ENCODE assay signal across 11 mouse cellular contexts in the genomic region with DNA sequence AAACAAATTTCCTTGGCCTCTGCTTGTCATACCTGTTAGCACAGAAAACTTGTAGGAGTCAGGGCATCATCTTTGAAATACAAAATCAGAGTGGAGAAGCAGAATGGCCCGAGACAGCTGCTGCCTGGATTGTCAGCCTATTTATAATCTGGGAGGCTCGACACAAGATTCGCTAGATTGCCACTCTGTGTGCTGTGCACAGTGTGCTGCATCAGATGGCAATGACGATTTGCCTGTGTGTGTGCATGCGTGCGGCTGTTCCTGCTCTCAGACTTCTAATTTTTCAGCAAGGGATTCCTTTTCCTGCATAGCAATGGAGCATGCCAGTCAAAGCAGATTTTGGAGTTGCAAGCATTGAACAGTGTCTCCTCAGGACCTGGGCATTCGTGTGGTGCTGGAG.
DNase-seq lines count a peak whose midpoint lies in the region; ATAC-seq and TF ChIP-seq lines count a peak whose summit lies in the region.
"Had no signal": no experiment of that assay in that cellular context is flagged by ENCODE, and none has a peak within 500 bp of the region (broad histone marks: within the 10 kb centered on the region; RNA-seq: fewer than 3 reads in every experiment).

No protein-coding gene starts in this region.

- H3K4me1 ChIP-seq in cerebellum, adult 2 months (ENCODE audit: control insufficient read depth, insufficient read depth, low read length), result peaks cover 7% of the 10 kb centered on the region; the same call in 1 of the 2 replicates
- H3K4me1 ChIP-seq in neural tube, embryonic 13.5 days (replicated peaks), result peaks cover 23% of the 10 kb centered on the region
- H3K4me1 ChIP-seq in midbrain, embryonic 15.5 days, result peaks cover 21% of the 10 kb centered on the region
- H3K4me1 ChIP-seq in embryonic facial prominence, embryonic 10.5 days, result no peaks in the 10 kb centered on the region

- no peak for TF ChIP-seq CTCF in cerebellum, adult 2 months (IDR thresholded peaks at IDR 0.05; ENCODE audit: borderline replicate concordance, insufficient read depth, low read depth, low read length)

- TF ChIP-seq POLR2A in cerebellum, adult 2 months (IDR thresholded peaks at IDR 0.05; ENCODE audit: borderline replicate concordance, insufficient read depth, low read length), result no peak

- H3K9me3 ChIP-seq in neural tube, embryonic 13.5 days, result no peaks in the 10 kb centered on the region
- no peaks in the 10 kb centered on the region for H3K9me3 ChIP-seq in midbrain, embryonic 15.5 days
- H3K9me3 ChIP-seq in embryonic facial prominence, embryonic 10.5 days, result no peaks in the 10 kb centered on the region

- no peak overlapping the region for H3K27ac ChIP-seq in cerebellum, adult 2 months (ENCODE audit: insufficient read depth, low read length)
- peak overlapping the region; percentile 73 for H3K27ac ChIP-seq in neural tube, embryonic 13.5 days (replicated peaks)
- H3K27ac ChIP-seq in midbrain, embryonic 15.5 days, result peak overlapping the region; percentile 71
- no peak overlapping the region for H3K27ac ChIP-seq in embryonic facial prominence, embryonic 10.5 days (replicated peaks)

- H3K27me3 ChIP-seq in cerebellum, adult 2 months (ENCODE audit: control insufficient read depth, insufficient read depth, low read length), result no peaks in the 10 kb centered on the region
- H3K27me3 ChIP-seq in neural tube, embryonic 13.5 days, result no peaks in the 10 kb centered on the region
- no peaks in the 10 kb centered on the region for H3K27me3 ChIP-seq in midbrain, embryonic 15.5 days (replicated peaks)
- no peaks in the 10 kb centered on the region for H3K27me3 ChIP-seq in embryonic facial prominence, embryonic 10.5 days (replicated peaks; ENCODE audit: low read depth, poor library complexity, severe bottlenecking)

- no peak overlapping the region for H3K4me3 ChIP-seq in cerebellum, adult 2 months (replicated peaks; ENCODE audit: insufficient read depth, low read depth, low read length)
- no peak overlapping the region for H3K4me3 ChIP-seq in neural tube, embryonic 13.5 days
- no peak overlapping the region for H3K4me3 ChIP-seq in midbrain, embryonic 15.5 days
- no peak overlapping the region for H3K4me3 ChIP-seq in embryonic facial prominence, embryonic 10.5 days

- H3K4me2 ChIP-seq in neural tube, embryonic 13.5 days, result no peak overlapping the region
- H3K4me2 ChIP-seq in midbrain, embryonic 15.5 days, result 0 out of 2 replicates have a peak overlapping the region, but pooled peaks have one; percentile 2

- 14% methylated on average over 7 of the region's 7 CpGs for whole genome bisulfite sequencing in cerebellum, adult 2 months
- 80% methylated on average over 7 of the region's 7 CpGs for WGBS in neural tube, embryonic 13.5 days
- WGBS in midbrain, embryonic 15.5 days, result 56% methylated on average over 7 of the region's 7 CpGs
- 88% methylated on average over 7 of the region's 7 CpGs for WGBS in embryonic facial prominence, embryonic 10.5 days

- peak overlapping the region; percentile 18; the same call in 1 of the 2 replicates for H3K9ac ChIP-seq in neural tube, embryonic 13.5 days
- H3K9ac ChIP-seq in midbrain, embryonic 15.5 days, result peak overlapping the region; percentile 9; the same call in 1 of the 2 replicates

- ATAC-seq in neural tube, embryonic 13.5 days (ENCODE audit: low read depth), result no peak
- ATAC-seq in midbrain, embryonic 15.5 days (replicated peaks), result peak; percentile 60; the same call in 1 of the 2 replicates

- DNase-seq in cerebellum, adult 2 months, result peak; percentile 27 to 32
- DNase-seq in cerebellum, adult 8-10 months, result no peak
- DNase-seq in neural tube, embryonic 10.5 days (ENCODE audit: extremely low spot score, low spot score), result no peak
- DNase-seq in spleen, adult 18-20 months, result no peak
- no peak for DNase-seq in heart, adult 8-10 months (ENCODE audit: low spot score)
- DNase-seq in embryonic facial prominence, embryonic 10.5 days (ENCODE audit: low spot score), result no peak
- DNase-seq: adrenal gland, adult 2 months; kidney, adult 8-10 months; lung, postnatal 4 days had no signal

- H3K36me3 ChIP-seq in neural tube, embryonic 13.5 days, result no peaks in the 10 kb centered on the region
- no peaks in the 10 kb centered on the region for H3K36me3 ChIP-seq in midbrain, embryonic 15.5 days (replicated peaks)
- H3K36me3 ChIP-seq in embryonic facial prominence, embryonic 10.5 days (replicated peaks), result 0 out of 2 replicates have a peak, but pooled peaks cover 4% of the 10 kb centered on the region

Comparison
In these comparisons a context has a peak if more than half of its experiments do, and no peak if none do; other contexts are left out.
1. DNase-seq: peak in cerebellum, adult 2 months (2 of 2); none in cerebellum, adult 8-10 months (single experiment), neural tube, embryonic 10.5 days (single experiment), spleen, adult 18-20 months (0 of 2), heart, adult 8-10 months (single experiment) and embryonic facial prominence, embryonic 10.5 days (single experiment).
2. H3K27ac ChIP-seq: peak in neural tube, embryonic 13.5 days (single experiment) and midbrain, embryonic 15.5 days (single experiment); none in cerebellum, adult 2 months (single experiment) and embryonic facial prominence, embryonic 10.5 days (single experiment).